Mouse (Mus musculus) heart, postnatal 0 days (tissue): ENCODE measurements around the gene Osbpl5.
"Not testable (repeated sequence)": the region's sequence is repeated elsewhere in the genome, so short reads cannot be mapped to it uniquely, and the experiment has no call there.

Source experiments
- CTCF ChIP-seq: IDR thresholded peaks from 2 replicates; pipeline ENCODE4 v1.5.1; 2016; ENCODE audit warnings: antibody characterized with exemption, control low read depth, low read depth
- EP300 ChIP-seq: IDR thresholded peaks from 2 replicates; pipeline ENCODE4 v1.6.1; 2016; ENCODE audit warnings: antibody characterized with exemption, low read depth

GRCm38 (mm10) chr7:143643949-143644348, 112.8 kb downstream of the Osbpl5 start:
- not testable (repeated sequence) for TF ChIP-seq EP300, CTCF
